Mouse (Mus musculus): ENCODE measurements at regions not wholly inside any gene's neighbourhood (a gene's known extent, or its start where the extent isn't known, plus 50 kb on each side); places are given as distances from the start of the nearest gene placed in this dataset.

- TF ChIP-seq CTCF (IDR thresholded peaks at IDR 0.05; ENCODE audit: insufficient read depth, low read length) (no peak), POLR2A (IDR thresholded peaks at IDR 0.05; ENCODE audit: borderline replicate concordance, extremely low read depth, low read depth, low read length) (no peak)
These were observed 51.5 kb upstream of the Cpeb2 start for GRCm38 (mm10) chr5:43181475-43181874.
